8 mouse cellular contexts compared by ENCODE assay signal in the genomic region with DNA sequence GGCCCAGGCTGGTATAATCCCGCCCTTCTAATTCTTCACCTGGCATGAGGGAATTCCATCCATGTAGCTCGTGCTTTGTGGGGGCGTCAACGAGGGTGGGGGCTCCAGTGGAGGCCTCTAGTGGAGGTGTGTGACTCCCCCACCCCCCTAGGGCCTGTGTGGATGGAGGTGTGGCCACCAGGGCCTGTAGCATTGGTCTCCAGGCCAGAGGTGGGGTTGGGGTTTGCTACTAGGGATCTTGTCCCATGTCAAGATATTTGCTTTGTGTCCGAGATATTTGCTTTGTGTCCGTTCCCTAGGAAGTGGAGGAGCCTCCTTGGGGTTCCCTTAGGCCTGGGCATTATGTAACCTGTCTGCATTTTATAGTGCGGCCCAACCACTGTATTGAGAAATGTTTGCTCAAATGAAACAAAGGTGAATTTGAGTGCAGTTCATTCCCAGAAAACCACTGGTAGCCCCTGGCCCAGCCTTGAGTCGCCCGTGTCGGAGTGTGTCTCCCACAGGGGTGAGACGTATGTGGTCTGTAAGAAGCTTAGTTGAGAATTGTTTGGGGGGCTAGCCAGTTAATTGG. TPM values are rescaled to one million over a fixed set of nuclear protein-coding genes. Genes with fewer than 3 reads are reported as not detected.
DNase-seq lines count a peak whose midpoint lies in the region; ATAC-seq and TF ChIP-seq lines count a peak whose summit lies in the region.

No protein-coding gene starts in this region.

- H3K4me1 ChIP-seq in thymus, adult 2 months (replicated peaks; ENCODE audit: control insufficient read depth, insufficient read depth, low read length) = peaks cover 53% of the 10 kb centered on the region
- H3K4me1 ChIP-seq in forebrain, embryonic 14.5 days (ENCODE audit: control insufficient read depth, insufficient read depth, low read length) = peaks cover 35% of the 10 kb centered on the region
- peaks cover 66% of the 10 kb centered on the region for H3K4me1 ChIP-seq in midbrain, embryonic 10.5 days

- H3K27me3 ChIP-seq in thymus, adult 2 months (ENCODE audit: control insufficient read depth, insufficient read depth, low read length) = no peaks in the 10 kb centered on the region
- no peaks in the 10 kb centered on the region for H3K27me3 ChIP-seq in forebrain, embryonic 14.5 days (replicated peaks; ENCODE audit: control insufficient read depth, insufficient read depth, low read length)
- H3K27me3 ChIP-seq in midbrain, embryonic 10.5 days (ENCODE audit: low read depth, poor library complexity, severe bottlenecking) = peaks cover 9% of the 10 kb centered on the region; the same call in 1 of the 2 replicates

- ATAC-seq in forebrain, embryonic 14.5 days = no peak

- H3K36me3 ChIP-seq in thymus, adult 2 months (ENCODE audit: control insufficient read depth, insufficient read depth, low read length) = no peaks in the 10 kb centered on the region
- H3K36me3 ChIP-seq in forebrain, embryonic 14.5 days (ENCODE audit: control insufficient read depth, insufficient read depth, low read length) = no peaks in the 10 kb centered on the region
- H3K36me3 ChIP-seq in midbrain, embryonic 10.5 days = no peaks in the 10 kb centered on the region

- no peak for TF ChIP-seq CTCF in thymus, adult 2 months (IDR thresholded peaks at IDR 0.05; ENCODE audit: borderline replicate concordance, control insufficient read depth, extremely low read depth, insufficient read depth, low read length, poor library complexity)

- H3K4me3 ChIP-seq in thymus, adult 2 months (ENCODE audit: control insufficient read depth, insufficient read depth, low read length) = peak overlapping the region; percentile 99
- H3K4me3 ChIP-seq in forebrain, embryonic 14.5 days (ENCODE audit: low read depth, low read length) = peak overlapping the region; percentile 79
- peak overlapping the region; percentile 93 for H3K4me3 ChIP-seq in midbrain, embryonic 10.5 days

- no peak for TF ChIP-seq POLR2A in thymus, adult 2 months (IDR thresholded peaks at IDR 0.05; ENCODE audit: control insufficient read depth, extremely low read depth, insufficient read depth, low read length, poor library complexity)

- no peak overlapping the region for H3K27ac ChIP-seq in thymus, adult 2 months (ENCODE audit: control insufficient read depth, insufficient read depth, low read length)
- H3K27ac ChIP-seq in forebrain, embryonic 14.5 days (ENCODE audit: low read depth, low read length) = peak overlapping the region; percentile 90
- peak overlapping the region; percentile 97 for H3K27ac ChIP-seq in midbrain, embryonic 10.5 days (replicated peaks)

- no peak for DNase-seq in thymus, adult 2 months
- no peak for DNase-seq in thymus, adult 18-20 months
- DNase-seq in forebrain, embryonic 14.5 days (ENCODE audit: low spot score) = no peak
- peak; percentile 74 to 76 for DNase-seq in kidney, postnatal 36 days
- no peak for DNase-seq in midbrain, embryonic 10.5 days (ENCODE audit: low spot score)
- no peak for DNase-seq in adrenal gland, postnatal 25 days
- DNase-seq in spleen, postnatal 14 days (ENCODE audit: low spot score in 2 of 2) = no peak
- no peak for DNase-seq in right cerebral cortex, postnatal 36 days (ENCODE audit: low spot score in 2 of 2)

- no peaks in the 10 kb centered on the region for H3K9me3 ChIP-seq in forebrain, embryonic 14.5 days (replicated peaks; ENCODE audit: control insufficient read depth, low read length)
- H3K9me3 ChIP-seq in midbrain, embryonic 10.5 days (replicated peaks) = no peaks in the 10 kb centered on the region

- H3K4me2 ChIP-seq in forebrain, embryonic 14.5 days (ENCODE audit: low read length) = peak overlapping the region; percentile 87

- peak overlapping the region; percentile 93 for H3K9ac ChIP-seq in forebrain, embryonic 14.5 days (ENCODE audit: low read length)

- 76% methylated on average over 11 of the region's 11 CpGs for WGBS in thymus, adult 2 months
- WGBS in forebrain, embryonic 14.5 days = 59% methylated on average over 11 of the region's 11 CpGs
- 70% methylated on average over 11 of the region's 11 CpGs for WGBS in midbrain, embryonic 10.5 days

RNA-seq across cellular contexts. Expression of a gene that starts 2.7 kb away (rescaled TPM):
- polyA plus RNA-seq in thymus, adult 2 months (2012; rRNA removed) = 103 and 134 TPM in 2 replicates
- 57.4 and 69.6 TPM in 2 replicates for polyA plus RNA-seq in forebrain, embryonic 14.5 days (2014; fragmentation: Nextera tagmentation; extraction: Ambion mirVana)
- polyA plus RNA-seq in midbrain, embryonic 10.5 days (2016; fragmentation: Nextera tagmentation; extraction: Ambion mirVana) = 9.3 and 11.2 TPM in 2 replicates
- total RNA-seq in adrenal gland, postnatal 25 days (2021) = 121 and 126 TPM in 2 replicates

Comparison
In these comparisons a context has a peak if more than half of its experiments do, and no peak if none do; other contexts are left out.
1. DNase-seq: peak in kidney, postnatal 36 days (2 of 2); none in thymus, adult 2 months (single experiment), thymus, adult 18-20 months (0 of 2), forebrain, embryonic 14.5 days (single experiment), midbrain, embryonic 10.5 days (single experiment), adrenal gland, postnatal 25 days (single experiment), spleen, postnatal 14 days (0 of 2) and right cerebral cortex, postnatal 36 days (0 of 2).
2. Peak in every context shown above with its lines, with median percentiles within 50 percentile points of each other: H3K4me3 ChIP-seq.